Mouse (Mus musculus) cerebellum, postnatal 14 days (tissue): ENCODE measurements at regions not wholly inside any gene's neighbourhood (a gene's known extent, or its start where the extent isn't known, plus 50 kb on each side); places are given as distances from the start of the nearest gene placed in this dataset.

Experiments used
- DNase-seq, 2 experiments: peaks; one replicate each; pipeline ENCODE4 v3.0.0; 2021; ENCODE audit warnings: mixed read lengths in 2 of 2

- DNase-seq, result peak; percentile 25 to 27
These were observed 1240.3 kb upstream of the Crim1 start for GRCm38 (mm10) chr17:76959786-76960185.
